Mouse (Mus musculus) small intestine, adult 2 months (tissue): ENCODE results near the gene Mark2.

Source experiments
- CTCF ChIP-seq: fragments of 200-500 bp; IDR thresholded peaks from 2 replicates; pipeline ENCODE4 v1.5.1; 2012; ENCODE audit warnings: low read depth, mild to moderate bottlenecking, control low read depth, inconsistent platforms, low read length, moderate library complexity, mixed read lengths; ENCODE audit not compliant: insufficient replicate concordance, insufficient read length; ENCODE audit errors: extremely low read depth
- POLR2A ChIP-seq: fragments of 200-500 bp; IDR thresholded peaks from 2 replicates; pipeline ENCODE4 v1.6.1; 2012; ENCODE audit warnings: low read depth, mild to moderate bottlenecking, control low read depth, inconsistent platforms, low read length, moderate library complexity

DNA sequence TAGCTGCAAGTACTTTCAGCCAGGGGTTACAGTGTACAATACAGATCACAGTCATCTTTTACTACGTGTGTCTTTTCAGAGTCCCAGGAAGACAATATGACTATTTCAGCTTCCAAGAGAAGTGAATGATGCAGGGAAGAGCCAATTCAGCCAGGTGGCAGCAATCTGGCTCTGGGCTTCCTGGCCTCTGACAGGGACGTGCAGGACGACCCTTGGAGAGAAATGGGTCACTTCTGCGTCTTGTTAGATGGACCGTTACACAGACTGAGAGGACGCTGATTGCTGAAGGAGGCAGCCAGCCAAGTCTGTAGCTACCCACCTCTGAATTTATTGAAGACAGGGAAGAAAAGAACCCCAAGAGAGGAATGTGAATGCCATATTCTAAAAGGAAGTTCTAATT, 37.9 kb downstream of the Mark2 start:
- TF ChIP-seq POLR2A (no peak), CTCF (peak; percentile 13; the same call in 1 of the 2 replicates)
